Mouse (Mus musculus) 3T3-L1 (cell line): ENCODE measurements at regions not wholly inside any gene's neighbourhood (a gene's known extent, or its start where the extent isn't known, plus 50 kb on each side); places are given as distances from the start of the nearest gene placed in this dataset.

Experiments
- DNase-seq: peaks from one replicate; pipeline ENCODE4 v3.0.0-alpha.2; 2015; ENCODE audit warnings: low read depth, low spot score

GRCm38 (mm10) chr15:96521125-96521455 lies 60.4 kb upstream of the Scaf11 start:
- DNase-seq, result no peak

GRCm38 (mm10) chr15:96520412-96521124 lies 59.9 kb upstream of the Scaf11 start:
- DNase-seq, result peak; percentile 27

GRCm38 (mm10) chr15:96518156-96518555 lies 57.5 kb upstream of the Scaf11 start:
- DNase-seq, result peak; percentile 68

- no peak for DNase-seq
Measured at GRCm38 (mm10) chr15:96515620-96516019, 55.0 kb upstream of the Scaf11 start.

GRCm38 (mm10) chr15:96512636-96513035 lies 52.0 kb upstream of the Scaf11 start:
- DNase-seq, result no peak
